Mouse (Mus musculus) mature B cell (primary cell): ENCODE results near the gene Vhl.

ENCODE experiments used
- in situ Hi-C: fragments of 300-500 bp; cut with MboI; formaldehyde crosslinking; loops from 2 replicates; pipeline ENCODE4 v1.14.3; 2019

The Vhl gene

DNA sequence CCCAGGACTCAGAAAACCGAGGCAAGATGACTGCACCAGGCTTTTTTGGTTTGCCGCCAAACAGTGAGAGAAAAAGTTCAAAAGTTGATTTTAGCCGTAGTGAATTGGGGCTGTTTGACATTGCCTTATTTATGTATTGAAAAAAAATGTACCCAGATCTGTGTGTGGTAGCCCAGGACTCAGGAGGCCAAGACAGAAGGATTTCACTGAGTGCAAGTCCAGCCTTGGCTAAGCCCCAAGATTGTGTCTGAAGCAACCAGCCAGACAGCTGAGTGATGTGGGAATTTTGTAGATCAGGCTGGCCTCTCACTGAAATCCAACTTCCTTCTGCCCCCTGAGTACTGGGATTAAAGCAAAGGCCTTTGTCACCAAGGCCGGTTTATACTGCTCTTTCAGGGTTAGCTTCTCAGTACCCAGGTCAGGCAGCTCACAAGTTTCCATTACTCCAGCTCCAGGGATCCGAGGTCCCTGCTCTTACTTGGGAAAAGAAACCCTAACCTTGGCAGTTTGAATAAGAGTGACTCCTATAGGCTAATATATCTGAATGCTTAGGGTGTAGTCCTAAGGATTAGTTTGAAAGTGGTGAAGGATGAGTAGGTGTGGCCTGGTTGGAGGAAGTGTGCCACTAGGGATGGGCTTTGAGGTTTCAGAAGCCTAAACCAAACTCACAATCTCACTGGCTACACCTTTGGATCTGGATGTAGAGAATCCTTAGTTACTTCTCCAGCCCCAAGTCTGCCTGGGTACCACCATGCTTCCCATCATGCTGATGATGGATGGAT is 1.4 kb downstream of the Vhl start:
- in situ Hi-C loops: no loop called here

DNA sequence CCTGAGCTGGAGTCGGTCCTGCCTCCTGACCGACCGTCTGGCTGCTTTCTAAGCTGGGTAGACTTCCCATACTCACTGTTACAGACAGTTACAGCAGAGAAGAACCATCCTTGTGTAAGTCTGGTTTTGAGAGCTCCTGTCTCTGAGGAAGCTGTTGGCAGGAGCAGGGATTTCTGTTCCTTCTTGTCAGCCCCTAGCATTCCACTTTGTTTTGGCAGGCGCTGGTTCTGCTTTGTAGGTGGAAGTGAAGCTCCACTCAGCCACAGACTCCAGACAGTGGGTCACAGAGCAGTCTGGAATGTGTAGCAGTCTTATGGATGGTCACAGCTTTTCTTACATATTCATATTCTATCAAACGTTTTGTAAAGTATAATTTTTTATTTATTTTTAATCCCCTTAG is 6.6 kb downstream of the Vhl start:
- in situ Hi-C loops: no loop called here

DNA sequence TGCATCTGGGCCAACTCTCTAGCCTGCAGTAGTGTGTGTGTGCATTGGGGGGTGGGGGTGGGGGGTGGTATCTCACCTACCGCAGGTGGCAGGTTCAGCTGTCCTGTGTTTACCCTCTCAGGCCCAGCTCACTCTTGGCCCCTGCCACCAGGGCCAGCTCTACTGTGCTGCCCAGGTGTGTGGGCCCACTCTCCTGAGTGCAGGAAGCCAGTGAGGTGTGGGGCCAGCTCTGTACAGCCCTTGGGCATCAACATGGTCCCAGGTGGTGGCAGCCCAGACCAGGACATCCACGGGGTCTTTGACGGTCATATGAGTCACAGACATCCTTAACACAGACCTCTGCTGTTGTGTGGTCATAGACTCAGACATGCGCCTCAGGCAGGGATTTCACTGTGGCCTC is 9.1 kb downstream of the Vhl start:
- in situ Hi-C loops: no loop called here

DNA sequence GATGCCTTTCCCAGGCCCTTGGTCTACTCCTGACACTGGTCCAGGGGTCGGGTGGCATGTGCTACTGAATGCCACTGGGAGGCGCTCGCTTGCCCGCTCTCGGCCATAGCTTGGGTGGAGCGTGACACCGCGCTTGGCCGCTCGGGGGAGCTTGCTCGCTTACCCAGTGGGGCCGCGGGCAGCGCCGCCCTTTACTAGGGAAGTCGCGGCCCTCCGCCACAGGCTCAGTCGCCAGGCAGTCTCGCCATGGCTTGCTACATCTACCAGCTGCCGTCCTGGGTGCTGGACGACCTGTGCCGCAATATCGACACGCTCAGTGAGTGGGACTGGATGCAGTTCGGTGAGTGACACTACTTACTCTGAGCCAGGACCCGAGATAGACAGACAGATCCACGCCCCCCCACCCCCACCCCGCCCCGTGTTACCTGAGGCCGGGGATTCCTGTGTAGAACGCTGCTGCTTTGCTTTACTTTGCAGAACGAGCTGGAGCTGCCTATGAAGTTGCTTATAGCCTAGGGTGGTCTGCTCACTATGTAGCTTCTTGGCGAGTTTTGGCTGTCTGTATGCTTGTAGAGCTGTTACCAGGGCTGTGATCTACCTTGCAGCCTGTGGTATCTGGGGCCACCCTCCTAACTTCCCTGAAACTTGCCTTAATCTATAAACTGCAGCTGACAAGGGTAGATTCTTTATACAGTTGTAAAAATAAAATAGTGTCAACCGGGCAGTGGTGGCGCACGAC is 14.7 kb downstream of the Vhl start, which contains the start of gene Irak2:
Irak2 (plus strand) TSS at position 166 of the 739 bp plus-strand sequence.
- in situ Hi-C loops: loop anchor here (5.0 kb wide), 1 partner anchor 39 kb away; no protein-coding TSS in a partner anchor

DNA sequence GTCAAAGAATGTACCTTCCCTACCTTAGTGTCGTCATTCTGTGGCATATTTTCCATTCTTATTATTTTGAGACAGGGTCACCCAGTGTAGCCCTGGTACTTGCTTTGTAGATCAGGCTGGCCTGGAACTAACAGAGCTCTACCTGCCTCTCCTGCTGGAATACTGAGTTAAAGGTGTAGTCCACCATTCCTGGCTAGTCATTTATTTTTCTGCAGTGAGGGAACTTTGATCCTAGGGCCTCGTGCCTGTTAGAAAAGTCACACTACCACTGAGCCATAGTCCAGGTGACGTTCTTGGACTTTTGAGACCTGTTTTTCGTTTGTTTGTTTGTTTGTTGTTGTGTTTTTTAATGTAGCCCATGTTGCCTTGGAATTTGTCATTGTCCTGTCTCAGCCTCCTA is 15.4 kb downstream of the Vhl start:
- in situ Hi-C loops: loop anchor here (5.0 kb wide), 1 partner anchor 38 kb away; no protein-coding TSS in a partner anchor

DNA sequence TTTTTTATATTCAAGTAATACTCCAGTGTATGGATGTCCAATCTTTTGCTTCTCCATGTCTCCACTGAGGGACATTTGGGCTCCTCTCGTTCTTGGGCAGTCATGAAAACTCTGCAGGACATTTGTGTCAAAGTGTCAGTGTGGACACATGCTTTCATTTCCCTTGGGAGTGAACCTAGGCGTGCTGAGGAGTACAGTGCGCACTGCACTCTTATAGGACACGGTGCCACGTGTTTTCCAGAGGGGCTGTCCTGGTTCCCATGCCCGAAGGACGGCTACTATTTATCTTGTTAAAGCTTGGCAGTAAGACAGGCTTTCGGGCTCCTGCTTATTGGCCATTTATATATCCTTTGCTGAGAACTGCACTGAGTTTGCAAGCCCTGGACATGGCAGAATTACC is 18.8 kb downstream of the Vhl start:
- in situ Hi-C loops: no loop called here

DNA sequence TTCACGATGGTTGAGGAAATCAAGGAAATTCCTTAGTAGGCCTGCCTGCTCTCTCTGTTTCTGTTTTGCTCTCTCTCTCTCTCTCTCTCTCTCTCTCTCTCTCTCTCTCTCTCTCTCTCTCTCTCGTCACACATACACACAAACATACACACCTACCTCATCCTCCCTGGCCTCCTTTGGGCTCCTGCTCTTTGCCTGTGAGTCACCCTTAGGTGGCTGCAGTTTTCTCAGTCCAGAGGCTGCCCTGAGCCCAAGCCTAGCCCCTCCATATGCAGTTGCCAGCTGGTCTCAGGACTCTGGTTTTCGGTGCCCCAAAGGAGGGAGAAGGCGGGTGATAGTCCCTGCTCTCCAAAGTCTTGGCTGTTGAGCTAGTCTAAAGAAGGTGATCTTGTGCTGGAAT is 19.3 kb downstream of the Vhl start:
- in situ Hi-C loops: no loop called here

DNA sequence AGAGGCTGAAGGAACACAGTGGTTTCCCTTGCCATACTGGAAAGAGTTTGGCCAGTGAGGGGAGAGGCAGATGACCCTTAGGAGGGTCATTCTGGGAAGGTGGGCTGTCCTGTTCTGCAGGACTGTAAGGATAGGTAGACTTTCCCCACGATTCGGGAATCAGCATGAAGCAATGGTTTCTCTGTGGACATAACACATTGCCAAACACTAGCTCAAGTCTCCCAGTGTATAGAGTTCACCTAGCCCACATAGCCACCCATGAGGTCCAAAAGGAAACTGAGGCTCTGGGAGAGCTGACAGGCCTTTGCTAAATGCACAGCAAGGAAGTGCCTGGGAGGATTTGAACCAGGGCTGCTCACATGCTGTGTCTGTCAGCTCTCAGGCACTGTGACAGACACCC is 20.2 kb downstream of the Vhl start:
- in situ Hi-C loops: no loop called here

DNA sequence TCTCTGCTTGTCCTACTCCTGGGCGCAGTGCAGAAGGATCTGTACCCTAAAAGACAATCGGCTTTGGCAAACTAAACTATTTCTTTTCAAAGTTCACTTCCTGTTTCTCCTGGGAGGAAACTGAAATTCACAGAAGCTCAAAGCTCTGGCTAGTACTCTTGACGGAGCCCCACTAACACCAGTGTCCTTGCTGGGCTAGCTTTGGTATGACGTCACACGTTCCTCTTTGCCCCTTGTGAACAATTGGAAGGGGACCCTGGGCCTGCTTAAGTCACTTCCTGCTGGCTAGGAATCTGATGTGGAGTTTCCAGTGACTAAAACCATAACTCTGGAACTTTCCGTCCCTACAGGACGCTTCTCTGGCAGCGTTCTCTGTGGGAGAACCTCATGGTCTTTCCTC is 21.0 kb downstream of the Vhl start:
- in situ Hi-C loops: no loop called here

DNA sequence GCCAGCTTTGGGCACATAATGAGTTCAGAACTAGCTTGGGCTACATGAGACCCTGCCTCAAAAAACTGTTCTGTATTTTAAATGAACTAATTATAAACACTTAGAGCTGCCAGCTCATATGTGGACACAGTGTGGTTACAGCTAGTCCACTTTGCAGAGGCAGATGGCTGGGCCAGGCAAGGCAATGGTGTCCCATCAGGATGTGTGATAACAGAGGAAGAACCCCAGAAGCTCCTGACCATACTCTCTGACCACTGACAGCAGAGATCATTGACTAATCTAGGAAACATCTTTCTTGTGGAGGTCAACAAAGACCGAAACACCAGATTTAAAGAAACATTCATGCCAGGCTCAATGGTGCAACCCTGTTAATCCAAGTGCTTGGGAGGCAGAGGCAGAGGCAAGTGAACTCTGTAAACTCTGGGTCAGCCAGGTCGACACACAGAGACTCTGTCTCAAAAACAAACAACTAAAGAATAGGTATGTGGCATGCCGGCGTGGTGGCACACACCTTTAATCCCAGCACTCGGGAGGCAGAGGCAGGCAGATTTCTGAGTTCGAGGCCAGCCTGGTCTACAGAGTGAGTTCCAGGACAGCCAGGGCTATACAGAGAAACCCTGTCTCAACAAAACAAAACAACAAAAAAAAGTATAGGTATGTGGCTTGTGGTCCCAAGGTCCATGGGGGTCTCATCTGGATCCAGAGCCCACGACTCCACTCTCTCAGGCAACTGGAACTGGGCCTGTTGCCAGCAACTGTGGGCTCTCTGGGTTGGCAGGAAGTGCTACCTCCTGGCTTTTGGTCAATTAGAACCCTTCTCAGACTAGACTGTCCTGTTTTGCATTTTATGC is 25.8 kb downstream of the Vhl start:
- in situ Hi-C loops: no loop called here

DNA sequence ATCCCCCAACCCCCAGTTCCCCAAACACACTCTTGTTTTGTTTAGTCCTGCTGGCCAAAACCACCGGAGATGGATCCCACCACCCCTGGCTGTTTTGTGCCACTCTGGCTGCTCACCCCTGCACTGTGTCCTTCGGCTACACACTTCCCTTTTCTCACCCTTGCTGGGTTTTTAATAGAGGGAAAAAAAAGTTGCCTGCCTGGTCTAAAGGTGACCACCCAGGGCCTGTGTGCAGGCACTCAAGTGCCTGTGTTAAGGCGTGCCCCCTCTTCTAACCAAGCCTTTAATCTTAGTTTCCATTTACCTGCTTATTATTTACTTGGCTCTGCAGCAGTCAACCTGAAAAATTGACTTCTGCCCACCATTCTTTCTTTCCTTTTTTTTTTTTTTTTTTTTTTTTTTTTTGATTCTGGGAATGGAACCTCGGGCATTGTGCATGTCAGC is 26.5 kb downstream of the Vhl start:
- in situ Hi-C loops: no loop called here

DNA sequence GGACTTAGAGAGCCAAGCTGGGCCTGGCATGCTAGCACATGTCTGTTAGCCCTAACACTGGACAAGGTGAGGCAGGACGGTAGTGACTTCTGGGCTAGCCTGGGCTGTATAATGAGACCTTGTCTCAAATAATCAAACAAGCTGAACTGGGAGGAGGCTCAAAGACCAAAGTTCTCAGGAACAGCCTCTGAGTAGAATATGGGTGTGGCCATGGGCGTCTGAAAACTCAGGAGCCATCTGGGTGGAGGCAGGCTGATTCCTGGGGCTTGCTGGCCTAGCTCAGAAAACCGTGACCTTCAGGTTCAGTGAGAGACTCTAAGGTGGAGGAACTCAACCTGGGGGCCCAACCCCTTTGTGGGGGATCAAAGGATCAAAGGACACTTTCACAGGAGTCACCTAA is 27.9 kb downstream of the Vhl start:
- in situ Hi-C loops: no loop called here

DNA sequence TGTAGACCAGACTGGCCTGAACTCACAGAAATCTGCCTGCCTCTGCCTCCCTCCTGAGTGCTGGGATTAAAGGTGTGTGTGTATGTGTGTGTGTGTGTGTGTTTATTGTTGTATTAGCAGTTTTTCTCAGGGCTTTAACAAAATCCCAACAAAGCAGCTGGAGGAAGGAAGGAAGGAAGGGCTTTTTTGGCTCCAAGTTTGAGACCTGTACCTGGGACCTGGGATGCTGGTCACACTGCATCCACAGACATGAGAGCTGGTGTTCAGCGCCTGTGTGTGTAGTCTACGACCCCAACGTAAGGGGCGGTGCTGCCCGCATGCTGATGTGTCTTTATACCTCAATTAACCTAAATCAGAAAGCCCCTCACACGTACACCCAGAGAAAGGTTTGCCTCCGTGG is 29.8 kb downstream of the Vhl start:
- in situ Hi-C loops: no loop called here

DNA sequence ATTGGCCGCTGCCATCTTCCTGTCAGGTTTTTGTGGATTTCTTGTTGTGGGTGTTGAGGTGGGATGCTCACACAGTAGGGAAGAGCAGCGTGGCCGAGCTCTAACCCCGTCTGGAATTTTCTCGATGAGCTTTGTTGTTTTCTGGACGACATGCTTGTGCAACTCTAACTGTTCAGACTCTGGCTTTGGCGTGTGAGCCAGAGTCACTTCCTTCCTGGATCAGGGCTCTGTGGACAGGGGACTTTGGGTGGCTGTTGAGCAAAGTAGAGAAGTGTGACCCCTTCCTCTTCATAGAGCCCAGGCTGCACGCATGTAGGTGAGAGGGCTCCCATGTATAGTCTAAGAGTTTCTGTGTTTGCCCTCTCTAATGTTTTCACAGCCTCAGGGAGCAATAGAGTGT is 30.3 kb downstream of the Vhl start:
- in situ Hi-C loops: no loop called here

DNA sequence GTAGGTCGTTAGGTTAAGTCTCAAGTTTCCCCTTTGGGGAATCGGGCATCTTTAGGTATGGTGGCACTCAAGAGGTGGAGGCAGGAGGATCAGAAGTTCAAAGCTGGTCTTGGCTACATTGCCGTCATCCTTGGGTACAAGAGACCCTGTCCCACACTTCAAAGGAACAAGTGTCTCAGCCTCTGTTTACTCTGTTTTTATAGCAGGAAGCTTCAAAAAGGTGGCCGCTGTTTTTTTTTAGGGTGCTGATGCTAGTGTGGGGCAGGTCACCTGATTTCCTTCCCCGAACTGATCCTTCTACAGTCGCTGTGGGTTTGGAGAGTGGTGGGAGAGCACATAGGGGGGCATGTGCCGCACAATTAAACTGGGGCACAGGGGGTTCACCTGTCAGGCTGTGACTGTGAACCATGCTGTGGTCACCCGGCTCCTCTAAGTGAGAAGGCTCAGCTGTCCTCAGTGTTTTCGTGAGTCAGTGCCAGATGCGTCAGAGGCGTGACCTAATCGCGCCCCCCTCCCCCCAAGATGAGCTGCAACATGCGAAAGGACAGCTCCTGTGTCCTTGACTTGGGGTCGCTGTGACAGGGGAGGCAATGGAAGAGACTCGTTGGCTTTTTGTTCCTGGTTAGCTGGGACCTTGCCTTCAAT is 31.1 kb downstream of the Vhl start:
- in situ Hi-C loops: no loop called here

DNA sequence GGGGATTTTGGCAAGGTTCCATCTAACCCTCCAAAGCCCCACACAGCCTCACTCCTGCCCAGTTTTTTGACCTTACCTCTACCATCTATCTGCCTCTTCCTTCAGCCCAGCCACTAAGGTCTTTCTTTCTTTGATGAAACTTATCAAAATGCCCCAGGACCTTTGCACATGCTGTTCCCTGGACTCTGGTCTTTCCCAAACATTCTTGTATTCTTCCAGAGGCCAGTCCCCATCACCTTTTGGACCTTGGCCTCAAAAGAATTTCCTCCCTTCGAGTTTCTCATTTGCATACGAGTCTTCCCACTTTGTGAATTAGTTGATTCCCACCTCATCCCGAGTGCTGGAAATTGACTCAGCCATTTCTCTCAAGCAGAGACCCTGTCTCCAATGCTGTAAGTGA is 31.7 kb downstream of the Vhl start:
- in situ Hi-C loops: no loop called here

DNA sequence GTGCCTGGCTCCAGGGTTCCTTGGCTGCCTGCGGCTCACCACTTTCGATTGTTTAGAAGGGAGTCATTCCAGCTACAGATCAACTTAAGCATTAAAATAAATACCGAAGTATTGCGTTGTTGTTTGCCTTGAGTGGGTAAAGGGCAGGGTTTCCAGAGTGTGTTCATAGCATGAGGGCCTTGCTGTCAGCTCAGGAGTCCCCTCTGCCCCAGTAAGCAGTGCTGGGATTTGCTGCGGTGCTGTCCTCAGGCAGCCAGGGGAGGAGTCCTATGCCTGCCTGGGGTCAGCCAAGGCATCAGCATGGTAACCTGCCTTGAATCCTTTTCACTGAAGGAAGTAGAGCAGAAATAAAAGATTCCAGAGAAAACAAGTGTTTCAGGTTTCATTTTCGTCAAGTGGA is 33.1 kb downstream of the Vhl start:
- in situ Hi-C loops: no loop called here

DNA sequence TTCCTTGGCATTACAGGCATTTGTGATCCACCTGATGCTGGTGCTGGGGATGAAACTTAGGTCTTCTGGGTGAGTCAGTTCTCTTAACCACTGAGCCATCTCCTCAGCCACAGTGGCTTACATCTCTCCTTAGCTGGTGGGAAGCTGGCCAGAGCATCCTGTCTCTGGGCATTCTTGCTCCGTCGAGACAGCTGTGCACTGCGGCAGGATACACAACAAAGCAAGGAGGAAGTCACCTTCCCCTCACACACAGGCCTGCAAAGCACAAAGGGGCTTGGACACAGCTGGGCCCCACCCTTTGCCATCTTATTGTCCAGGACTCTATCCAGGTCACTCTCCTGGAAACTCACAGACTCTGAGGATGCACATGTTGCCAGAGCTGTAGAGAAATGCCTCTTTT is 34.5 kb downstream of the Vhl start:
- in situ Hi-C loops: no loop called here

DNA sequence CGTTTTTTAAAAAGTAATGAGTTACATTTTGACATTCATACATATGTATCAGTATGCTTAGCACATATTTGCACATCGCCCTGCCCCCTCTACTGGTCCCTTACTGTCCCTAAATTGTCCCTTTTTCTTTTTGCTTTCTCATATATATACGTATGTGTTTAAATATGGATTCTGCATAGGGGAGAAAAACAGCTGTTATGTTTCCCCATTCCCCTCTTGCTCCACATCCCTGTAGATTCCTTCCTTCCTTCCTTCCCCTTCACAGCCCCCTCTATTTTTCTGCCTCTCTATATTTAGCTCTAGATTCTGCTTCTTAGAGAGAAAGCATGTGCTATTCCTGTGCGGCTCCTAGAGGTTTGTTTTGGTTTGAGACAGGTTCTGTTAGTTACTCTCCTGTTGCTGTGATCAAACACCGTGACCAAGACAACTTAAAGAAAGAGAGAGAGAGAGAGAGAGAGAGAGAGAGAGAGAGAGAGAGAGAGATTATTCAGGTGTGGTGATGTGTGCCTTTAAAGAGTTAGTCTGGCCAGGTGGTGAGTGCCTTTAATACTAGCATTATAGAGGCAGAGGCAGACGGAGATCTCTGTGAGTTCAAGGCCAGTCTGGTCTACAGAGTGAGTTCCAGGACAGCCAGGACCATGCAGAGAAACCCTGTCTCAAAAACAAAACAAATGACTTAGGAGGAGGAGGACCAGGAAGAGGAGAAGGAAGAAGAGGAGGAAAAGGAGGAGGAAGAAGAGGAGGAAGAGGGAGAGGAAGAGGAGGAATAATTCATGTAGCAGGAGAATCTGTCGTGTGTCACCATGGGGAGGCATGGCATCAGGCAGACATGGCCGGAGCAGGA is 36.1 kb downstream of the Vhl start:
- in situ Hi-C loops: no loop called here

DNA sequence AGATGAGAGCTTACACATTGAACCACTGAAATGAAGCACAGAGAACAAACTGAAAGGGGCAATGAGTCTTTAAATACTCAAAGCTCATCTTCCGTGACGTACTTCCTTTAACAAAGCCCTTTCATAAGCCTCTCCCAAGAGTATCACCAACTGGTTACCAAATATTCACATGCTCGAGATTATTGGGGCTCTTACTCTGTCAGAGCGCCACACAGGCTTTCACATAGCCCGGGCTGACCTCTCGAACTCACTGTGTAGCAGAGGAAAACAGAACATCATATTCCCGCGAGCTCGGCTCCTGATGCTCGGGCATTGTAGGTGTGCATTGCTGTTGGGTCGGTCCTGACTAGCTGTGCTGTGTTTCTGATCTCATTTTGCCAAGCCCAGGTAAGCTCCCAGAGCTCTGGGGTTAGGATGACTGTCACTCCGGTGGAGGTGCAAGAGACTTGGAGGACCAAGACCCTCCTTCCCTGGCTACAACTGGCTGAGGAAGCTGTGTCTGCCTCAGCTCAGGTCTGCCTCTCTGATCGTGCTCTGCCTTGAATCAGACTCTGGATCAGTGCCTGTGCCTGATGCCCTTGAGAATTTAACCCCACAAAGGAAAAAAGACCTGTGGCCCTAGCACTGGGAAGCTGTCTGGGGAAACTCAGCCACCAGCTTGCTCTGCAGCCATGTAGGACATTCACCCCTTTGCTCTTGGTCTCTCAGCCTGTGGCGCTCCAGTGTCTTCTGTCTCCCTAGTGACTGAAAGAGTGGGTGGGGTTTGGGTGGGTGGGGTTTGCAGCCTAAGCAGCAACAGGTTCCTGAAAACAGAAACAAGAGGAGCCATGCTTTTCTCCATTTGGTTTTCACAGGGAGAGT is 37.0 kb downstream of the Vhl start:
- in situ Hi-C loops: no loop called here
